Mouse (Mus musculus): ENCODE measurements around the gene Actr1a. TPM values are rescaled to one million over a fixed set of nuclear protein-coding genes. Genes with fewer than 3 reads are reported as not detected.

The Actr1a gene
- polyA plus RNA-seq, 1 experiment from 2014 or later = 204 TPM

GRCm38 (mm10) chr19:46339287-46339971, 56.1 kb downstream of the Actr1a start:
- H3K4me1 ChIP-seq (replicated peaks; ENCODE audit: control insufficient read depth, insufficient read depth, low read length) = peaks cover 6% of the 10 kb centered on the region; the same call in 1 of the 2 replicates
- H3K27ac ChIP-seq (ENCODE audit: low read depth, low read length) = no peak overlapping the region
- H3K27me3 ChIP-seq (ENCODE audit: control insufficient read depth, insufficient read depth, low read length) = no peaks in the 10 kb centered on the region
- H3K9ac ChIP-seq (ENCODE audit: low read length) = no peak overlapping the region
- no peak overlapping the region for H3K4me2 ChIP-seq (ENCODE audit: low read depth, low read length, severe bottlenecking)
- no peaks in the 10 kb centered on the region for H3K36me3 ChIP-seq (ENCODE audit: control insufficient read depth, insufficient read depth, low read length)
- H3K4me3 ChIP-seq (ENCODE audit: low read depth, low read length) = no peak overlapping the region
- ATAC-seq (replicated peaks; ENCODE audit: low FRiP score) (no peak), DNase-seq (ENCODE audit: low spot score) (no peak)
- 76% methylated on average over 7 of the region's 7 CpGs for WGBS
- H3K9me3 ChIP-seq (ENCODE audit: control insufficient read depth, low read length) = no peaks in the 10 kb centered on the region

- Histone ChIP-seq H3K4me3 (ENCODE audit: low read depth, low read length) (peak overlapping the region; percentile 54; the same call in 1 of the 2 replicates), H3K27me3 (ENCODE audit: control insufficient read depth, insufficient read depth, low read length) (no peaks in the 10 kb centered on the region), H3K9me3 (ENCODE audit: control insufficient read depth, low read length) (no peaks in the 10 kb centered on the region), H3K4me1 (replicated peaks; ENCODE audit: control insufficient read depth, insufficient read depth, low read length) (peaks cover 6% of the 10 kb centered on the region; the same call in 1 of the 2 replicates), H3K27ac (ENCODE audit: low read depth, low read length) (no peak overlapping the region), H3K9ac (ENCODE audit: low read length) (0 out of 2 replicates have a peak overlapping the region, but pooled peaks have one; percentile 2), H3K4me2 (ENCODE audit: low read depth, low read length, severe bottlenecking) (peak overlapping the region; percentile 19; the same call in 1 of the 2 replicates), H3K36me3 (ENCODE audit: control insufficient read depth, insufficient read depth, low read length) (no peaks in the 10 kb centered on the region)
- no peak for DNase-seq (ENCODE audit: low spot score)
- ATAC-seq (replicated peaks; ENCODE audit: low FRiP score) = 0 out of 2 replicates have a peak, but pooled peaks have one; percentile 17
- 52% methylated on average over 6 of the region's 6 CpGs for WGBS
These were observed 56.6 kb downstream of the Actr1a start for GRCm38 (mm10) chr19:46338942-46339286.

- ATAC-seq (replicated peaks; ENCODE audit: low FRiP score) = peak; percentile 90
These were observed 57.1 kb downstream of the Actr1a start, which contains the start of gene Cuedc2 for GRCm38 (mm10) chr19:46338331-46338936. Cuedc2 (minus strand) TSS chr19:46338702.

GRCm38 (mm10) chr19:46337719-46338330, 57.7 kb downstream of the Actr1a start:
- Histone ChIP-seq H3K9me3 (ENCODE audit: control insufficient read depth, low read length) (no peaks in the 10 kb centered on the region), H3K4me3 (ENCODE audit: low read depth, low read length) (peak overlapping the region; percentile 54), H3K27ac (ENCODE audit: low read depth, low read length) (no peak overlapping the region), H3K9ac (ENCODE audit: low read length) (peak overlapping the region; percentile 69), H3K36me3 (ENCODE audit: control insufficient read depth, insufficient read depth, low read length) (no peaks in the 10 kb centered on the region), H3K4me2 (ENCODE audit: low read depth, low read length, severe bottlenecking) (peak overlapping the region; percentile 64), H3K4me1 (replicated peaks; ENCODE audit: control insufficient read depth, insufficient read depth, low read length) (peaks cover 7% of the 10 kb centered on the region), H3K27me3 (ENCODE audit: control insufficient read depth, insufficient read depth, low read length) (no peaks in the 10 kb centered on the region)
- DNase-seq (ENCODE audit: low spot score) (no peak), ATAC-seq (replicated peaks; ENCODE audit: low FRiP score) (peak; percentile 16)
- WGBS = 33% methylated on average over 15 of the region's 15 CpGs

More at GRCm38 (mm10) chr19:46338331-46338936, 57.1 kb downstream of the Actr1a start, which contains the start of gene Cuedc2:
- H3K9ac ChIP-seq (ENCODE audit: low read length) = peak within 1 kb of the TSS; percentile 69
- no peaks in the 10 kb centered on the region for H3K36me3 ChIP-seq (ENCODE audit: control insufficient read depth, insufficient read depth, low read length)
- H3K27ac ChIP-seq (ENCODE audit: low read depth, low read length) = no peak within 1 kb of the TSS
- H3K4me3 ChIP-seq (ENCODE audit: low read depth, low read length) = peak within 1 kb of the TSS; percentile 54
- peak; percentile 97 for DNase-seq (ENCODE audit: low spot score)
- under 1% methylated on average over 31 of the region's 31 CpGs for WGBS
- H3K27me3 ChIP-seq (ENCODE audit: control insufficient read depth, insufficient read depth, low read length) = no peaks in the 10 kb centered on the region
- peak within 1 kb of the TSS; percentile 64 for H3K4me2 ChIP-seq (ENCODE audit: low read depth, low read length, severe bottlenecking)
- H3K9me3 ChIP-seq (ENCODE audit: control insufficient read depth, low read length) = no peaks in the 10 kb centered on the region
- H3K4me1 ChIP-seq (replicated peaks; ENCODE audit: control insufficient read depth, insufficient read depth, low read length) = peaks cover 6% of the 10 kb centered on the region; the same call in 1 of the 2 replicates

- Histone ChIP-seq H3K4me1 (replicated peaks; ENCODE audit: control insufficient read depth, insufficient read depth, low read length) (peaks cover 16% of the 10 kb centered on the region), H3K4me3 (ENCODE audit: low read depth, low read length) (no peak overlapping the region), H3K4me2 (ENCODE audit: low read depth, low read length, severe bottlenecking) (no peak overlapping the region), H3K27me3 (ENCODE audit: control insufficient read depth, insufficient read depth, low read length) (no peaks in the 10 kb centered on the region), H3K9me3 (ENCODE audit: control insufficient read depth, low read length) (no peaks in the 10 kb centered on the region), H3K9ac (ENCODE audit: low read length) (no peak overlapping the region), H3K27ac (ENCODE audit: low read depth, low read length) (no peak overlapping the region), H3K36me3 (ENCODE audit: control insufficient read depth, insufficient read depth, low read length) (peaks cover 2% of the 10 kb centered on the region; the same call in 1 of the 2 replicates)
- ATAC-seq (replicated peaks; ENCODE audit: low FRiP score) = no peak
- WGBS = 90% methylated on average over 3 of the region's 3 CpGs
- DNase-seq (ENCODE audit: low spot score) = no peak
These were observed 61.6 kb downstream of the Actr1a start for GRCm38 (mm10) chr19:46333906-46334305.

GRCm38 (mm10) chr19:46332721-46333339, 62.7 kb downstream of the Actr1a start:
- Histone ChIP-seq H3K4me1 (replicated peaks; ENCODE audit: control insufficient read depth, insufficient read depth, low read length) (peaks cover 15% of the 10 kb centered on the region), H3K9me3 (ENCODE audit: control insufficient read depth, low read length) (no peaks in the 10 kb centered on the region), H3K4me3 (ENCODE audit: low read depth, low read length) (no peak overlapping the region), H3K9ac (ENCODE audit: low read length) (no peak overlapping the region), H3K36me3 (ENCODE audit: control insufficient read depth, insufficient read depth, low read length) (peaks cover 2% of the 10 kb centered on the region; the same call in 1 of the 2 replicates), H3K4me2 (ENCODE audit: low read depth, low read length, severe bottlenecking) (no peak overlapping the region), H3K27ac (ENCODE audit: low read depth, low read length) (no peak overlapping the region), H3K27me3 (ENCODE audit: control insufficient read depth, insufficient read depth, low read length) (no peaks in the 10 kb centered on the region)
- DNase-seq (ENCODE audit: low spot score) = no peak
- 38% methylated on average over 7 of the region's 7 CpGs for WGBS
- ATAC-seq (replicated peaks; ENCODE audit: low FRiP score) = no peak

- Histone ChIP-seq H3K27me3 (ENCODE audit: control insufficient read depth, insufficient read depth, low read length) (no peaks in the 10 kb centered on the region), H3K4me3 (ENCODE audit: low read depth, low read length) (no peak overlapping the region), H3K27ac (ENCODE audit: low read depth, low read length) (no peak overlapping the region), H3K36me3 (ENCODE audit: control insufficient read depth, insufficient read depth, low read length) (peaks cover 2% of the 10 kb centered on the region; the same call in 1 of the 2 replicates), H3K4me2 (ENCODE audit: low read depth, low read length, severe bottlenecking) (no peak overlapping the region), H3K9me3 (ENCODE audit: control insufficient read depth, low read length) (no peaks in the 10 kb centered on the region), H3K9ac (ENCODE audit: low read length) (no peak overlapping the region), H3K4me1 (replicated peaks; ENCODE audit: control insufficient read depth, insufficient read depth, low read length) (peaks cover 11% of the 10 kb centered on the region)
- no peak for ATAC-seq (replicated peaks; ENCODE audit: low FRiP score)
- 88% methylated on average over 3 of the region's 3 CpGs for WGBS
- no peak for DNase-seq (ENCODE audit: low spot score)
These were observed 63.6 kb downstream of the Actr1a start for GRCm38 (mm10) chr19:46331936-46332335.

- Histone ChIP-seq H3K27me3 (ENCODE audit: control insufficient read depth, insufficient read depth, low read length) (peaks cover 3% of the 10 kb centered on the region; the same call in 1 of the 2 replicates), H3K36me3 (ENCODE audit: control insufficient read depth, insufficient read depth, low read length) (peaks cover 2% of the 10 kb centered on the region; the same call in 1 of the 2 replicates), H3K9ac (ENCODE audit: low read length) (no peak overlapping the region), H3K4me2 (ENCODE audit: low read depth, low read length, severe bottlenecking) (no peak overlapping the region), H3K27ac (ENCODE audit: low read depth, low read length) (no peak overlapping the region), H3K9me3 (ENCODE audit: control insufficient read depth, low read length) (no peaks in the 10 kb centered on the region), H3K4me1 (replicated peaks; ENCODE audit: control insufficient read depth, insufficient read depth, low read length) (peaks cover 17% of the 10 kb centered on the region), H3K4me3 (ENCODE audit: low read depth, low read length) (no peak overlapping the region)
- 92% methylated on average over 14 of the region's 14 CpGs for WGBS
- DNase-seq (ENCODE audit: low spot score) (no peak), ATAC-seq (replicated peaks; ENCODE audit: low FRiP score) (no peak)
These were observed 64.2 kb downstream of the Actr1a start for GRCm38 (mm10) chr19:46331326-46331725.
